Mouse (Mus musculus) left cerebral cortex, postnatal 10 days (tissue): ENCODE data around the gene Ankrd55. TPM values are rescaled to one million over a fixed set of nuclear protein-coding genes. Genes with fewer than 3 reads are reported as not detected.
"Not testable (repeated sequence)": the region's sequence is repeated elsewhere in the genome, so short reads cannot be mapped to it uniquely, and the experiment has no call there.

Experiments
- DNase-seq, 2 experiments: peaks; one replicate each; pipeline ENCODE4 v3.0.0; 2021 to 2022; ENCODE audit warnings: low spot score in 2 of 2, mixed read lengths in 1 of 2; ENCODE audit errors: extremely low spot score in 1 of 2
- intact Hi-C: fragments of 180-260 bp; cut with DNase I; formaldehyde crosslinking; loops from one replicate; pipeline ENCODE4 v1.15.1; 2025
- total RNA-seq, 2 experiments: library from RNA; stranded (reverse); gene quantifications; 2 replicates each; pipeline ENCODE4 v1.2.3; 2021

The Ankrd55 gene
- total RNA-seq, 2 experiments from 2014 or later = 5.6 to 5.8 TPM

DNA sequence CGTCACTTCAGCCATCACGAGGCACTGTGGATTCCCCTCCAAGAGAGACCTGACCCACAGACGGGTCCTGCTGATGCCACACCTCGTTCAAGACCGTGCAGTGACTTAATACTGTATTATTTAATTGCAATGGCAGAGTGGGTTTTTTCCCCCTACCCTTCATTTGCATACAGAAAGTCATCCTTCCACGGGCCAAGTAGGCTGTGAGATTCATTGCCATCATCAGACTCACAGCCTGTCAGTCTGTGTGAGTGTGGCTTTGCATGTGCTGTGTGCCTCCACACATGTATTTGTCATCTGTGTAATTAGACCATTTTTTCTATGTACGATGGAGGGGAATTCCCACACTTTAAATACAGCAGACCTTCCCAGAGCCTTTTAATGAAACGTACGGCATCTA, 1.1 kb downstream of the Ankrd55 start:
- intact Hi-C loops = no loop called here
- no peak for DNase-seq

DNA sequence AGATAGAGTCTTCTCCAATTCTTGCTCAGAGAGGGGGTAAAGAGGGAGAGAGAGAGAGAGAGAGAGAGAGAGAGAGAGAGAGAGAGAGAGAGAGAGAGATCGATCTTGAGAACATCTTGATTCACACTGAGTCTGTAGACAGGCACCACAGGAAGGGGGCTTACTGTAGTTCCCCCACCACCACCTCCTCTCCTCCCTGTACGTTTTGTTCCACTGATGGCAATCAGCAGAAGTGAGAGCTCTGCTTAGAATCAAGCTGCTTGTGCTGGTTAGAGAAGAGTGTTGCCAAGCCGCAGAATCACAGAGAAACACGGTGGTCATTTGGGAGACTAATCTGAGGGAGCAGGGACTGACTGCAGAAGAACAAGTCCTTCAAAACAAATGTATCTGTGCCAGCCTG, 1.7 kb downstream of the Ankrd55 start:
- no peak for DNase-seq
- intact Hi-C loops = no loop called here

DNA sequence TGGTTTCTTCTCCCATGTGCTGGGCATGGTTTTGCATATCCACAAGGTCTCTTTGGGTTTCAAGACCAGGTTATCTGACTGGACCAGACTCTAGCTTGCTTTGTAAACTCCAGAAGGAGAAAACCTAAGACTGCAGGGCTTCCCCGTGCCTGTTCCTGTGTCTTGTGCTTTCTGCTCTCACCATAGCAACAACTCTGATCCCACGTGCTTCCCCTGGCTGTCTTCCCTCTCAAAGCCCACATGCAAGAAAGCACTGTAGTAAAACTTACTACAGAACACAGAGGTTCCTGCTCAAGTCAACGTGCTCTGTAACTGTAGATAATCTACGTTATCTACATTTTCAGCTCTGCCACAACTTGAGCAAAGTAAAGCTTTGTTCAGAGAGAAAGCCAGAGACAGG, 4.2 kb downstream of the Ankrd55 start:
- intact Hi-C loops = no loop called here
- peak; percentile 39 to 44 for DNase-seq

DNA sequence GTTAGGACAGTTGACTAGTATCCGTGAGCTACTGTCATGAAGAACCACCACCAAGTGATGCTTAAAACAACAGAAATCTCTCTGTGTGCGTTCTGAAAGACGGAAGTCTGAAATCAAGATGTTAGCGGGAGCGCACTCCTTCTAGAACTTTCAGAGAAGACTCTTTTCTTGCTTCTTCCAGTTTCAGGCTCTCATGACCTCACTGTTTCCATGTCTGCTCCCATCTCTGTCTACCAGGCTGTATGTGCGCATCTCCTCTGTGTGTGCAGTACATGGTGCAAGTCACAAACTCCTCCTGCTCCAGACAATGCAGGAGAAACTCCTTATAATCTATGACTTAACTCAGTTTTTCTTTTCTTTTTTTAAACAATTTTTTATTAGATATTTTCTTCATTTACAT, 4.8 kb downstream of the Ankrd55 start:
- no peak for DNase-seq
- intact Hi-C loops = no loop called here

DNA sequence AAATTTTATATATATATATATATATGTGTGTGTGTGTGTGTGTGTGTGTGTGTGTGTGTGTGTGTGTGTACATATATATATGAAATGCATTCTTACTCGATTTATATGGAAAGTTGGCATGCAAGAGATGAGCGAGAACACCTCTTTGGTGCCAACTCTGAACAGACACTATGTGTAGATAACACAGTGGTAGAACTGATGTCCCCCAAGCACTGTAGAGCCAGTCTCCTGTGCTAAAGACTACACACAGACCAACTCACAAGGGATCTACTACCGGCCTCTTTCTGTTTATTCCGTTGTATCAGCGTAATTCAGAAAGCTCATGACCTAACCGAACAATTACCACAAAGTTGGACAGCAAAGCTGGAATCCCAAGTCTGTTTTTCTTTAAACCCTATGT, 6.2 kb downstream of the Ankrd55 start:
- intact Hi-C loops = no loop called here
- DNase-seq = no peak

DNA sequence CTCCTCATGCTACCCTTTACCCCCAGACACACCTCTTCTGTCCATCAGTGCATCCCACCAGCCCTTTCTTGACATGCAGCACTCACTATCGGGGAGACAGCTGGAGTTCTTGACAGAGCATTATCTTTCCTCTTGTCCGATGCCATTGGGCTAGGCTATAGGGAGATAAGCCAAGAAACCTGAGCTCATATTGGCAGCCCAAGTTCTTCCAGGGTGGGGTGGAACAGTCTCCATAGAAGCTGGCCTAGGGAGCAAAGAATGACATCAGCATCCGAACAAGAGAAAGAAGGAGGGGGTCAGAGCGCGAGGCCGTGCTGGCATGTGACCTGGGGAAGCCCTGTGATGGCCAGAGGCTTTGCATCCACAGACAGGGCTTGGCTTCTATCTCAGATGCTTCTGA, 9.5 kb downstream of the Ankrd55 start:
- intact Hi-C loops = no loop called here
- no peak for DNase-seq

DNA sequence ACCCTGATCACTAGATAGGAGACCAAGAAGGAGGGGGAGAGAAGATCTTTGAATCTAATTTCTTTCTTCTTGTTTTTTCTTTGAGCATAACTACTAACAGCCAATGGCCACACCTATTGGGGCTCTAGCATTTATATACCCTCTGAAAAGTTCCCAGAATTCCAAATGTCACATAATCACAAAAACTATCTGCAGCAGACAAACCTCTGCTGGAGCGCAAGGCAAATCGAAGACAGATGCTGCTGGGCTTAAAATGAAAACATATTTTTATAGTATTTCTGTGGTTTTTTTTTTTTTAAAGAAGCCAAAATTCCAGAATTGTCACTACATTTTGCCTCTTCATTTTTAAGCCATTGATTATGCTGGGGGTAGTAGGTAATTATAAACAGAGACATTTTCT, 15.2 kb downstream of the Ankrd55 start:
- intact Hi-C loops = no loop called here
- DNase-seq = no peak

DNA sequence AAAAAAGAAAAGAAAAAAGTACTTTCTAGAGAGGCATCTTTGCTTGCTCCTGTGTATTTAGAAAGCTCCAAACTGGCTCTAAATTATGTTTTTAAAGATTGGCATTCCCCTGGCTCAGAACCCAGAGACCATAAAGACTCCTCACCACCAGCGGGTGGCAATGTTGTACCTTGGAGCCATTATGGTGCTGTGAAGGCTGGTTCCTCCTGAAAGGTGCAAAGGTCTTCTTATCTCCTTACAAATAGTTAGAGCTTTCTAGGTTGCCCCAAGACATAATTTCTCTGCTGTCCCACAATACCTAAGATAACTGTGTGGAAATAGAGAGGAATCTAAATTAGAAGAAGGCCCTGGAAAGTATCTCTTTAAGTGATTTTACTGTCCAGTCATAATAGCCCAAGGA, 20.4 kb downstream of the Ankrd55 start:
- DNase-seq = peak in 1 of 2 experiments; percentile 50
- intact Hi-C loops = loop anchor here (2.0 kb wide), 1 partner anchor 200 kb away; no protein-coding TSS in a partner anchor

DNA sequence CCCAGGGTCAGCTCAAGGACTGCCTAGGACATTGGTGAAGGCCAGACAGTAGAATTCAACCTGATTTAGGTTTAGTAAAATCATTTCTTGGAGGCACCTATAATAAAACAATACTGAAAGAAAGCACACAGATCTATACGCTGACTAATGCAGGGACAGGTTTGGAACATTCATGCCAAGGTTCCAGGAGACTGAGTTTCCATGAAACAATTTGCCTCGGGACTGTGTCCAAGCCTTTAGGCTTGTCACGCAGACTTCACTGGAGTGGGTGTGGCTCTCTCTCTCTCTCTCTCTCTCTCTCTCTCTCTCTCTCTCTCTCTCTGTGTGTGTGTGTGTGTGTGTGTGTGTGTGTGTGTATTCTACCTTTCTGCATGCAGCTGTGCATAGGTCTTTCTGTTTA, 23.4 kb downstream of the Ankrd55 start:
- DNase-seq, intact Hi-C loops: not testable (repeated sequence)

DNA sequence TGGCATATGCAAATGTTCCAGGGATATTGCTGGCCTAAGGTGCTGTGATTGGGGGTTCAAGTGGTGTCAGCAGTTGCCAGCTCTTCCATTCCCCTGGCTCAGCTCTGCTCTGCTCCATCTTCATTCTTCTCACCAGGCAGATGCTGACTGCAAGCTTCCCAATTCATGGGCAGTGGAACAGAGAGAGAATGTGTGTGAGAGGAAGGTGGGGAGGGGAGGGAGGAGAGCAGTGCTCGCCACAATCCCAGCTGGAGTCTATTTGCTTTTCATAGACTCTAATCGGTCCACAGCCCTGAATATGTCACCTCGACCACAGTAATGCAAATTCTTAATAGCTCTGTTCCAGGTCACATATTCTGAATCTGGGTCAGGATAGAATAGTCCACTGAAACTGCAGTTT, 27.2 kb downstream of the Ankrd55 start:
- intact Hi-C loops = no loop called here
- DNase-seq = no peak

DNA sequence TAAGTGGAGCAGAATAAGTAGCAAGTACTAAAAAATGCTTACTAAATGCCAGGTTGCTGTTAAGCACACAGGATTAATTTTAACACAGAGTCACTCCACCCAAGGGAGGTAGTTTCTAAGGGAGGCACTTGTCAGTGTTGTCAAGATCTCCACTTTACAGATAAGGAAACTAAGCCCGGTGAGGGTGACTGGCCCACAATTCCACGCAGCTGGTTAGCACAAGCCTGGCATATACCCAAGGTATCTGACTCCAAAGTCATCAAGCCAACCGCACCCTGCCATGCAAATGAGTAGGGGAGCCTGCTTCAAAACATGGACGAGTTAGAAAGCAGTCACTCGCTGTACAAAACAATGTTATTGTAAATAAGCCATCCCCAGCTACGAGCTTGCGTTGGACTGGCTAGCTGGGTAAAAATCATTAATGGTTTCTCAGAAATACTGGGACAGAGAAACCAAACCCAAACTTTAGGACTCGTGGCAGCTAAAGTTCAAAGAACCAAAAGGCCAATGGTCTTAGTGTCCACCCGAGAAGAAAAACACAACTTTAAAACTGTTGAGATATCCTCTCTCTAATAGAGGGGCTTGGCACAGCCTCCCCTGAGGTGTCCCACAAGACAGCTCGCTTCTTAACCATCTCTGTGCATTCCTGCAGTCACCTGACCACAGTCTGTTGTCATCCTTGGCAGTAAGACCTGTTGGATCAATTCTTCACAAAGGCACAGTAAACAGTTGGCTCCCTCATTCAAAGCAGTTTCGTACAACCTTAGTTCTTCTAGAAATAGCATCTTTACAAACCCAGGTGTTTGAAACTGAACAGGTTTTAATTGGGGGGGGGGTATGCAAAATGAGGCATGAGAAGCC, 28.6 kb downstream of the Ankrd55 start:
- DNase-seq = no peak
- intact Hi-C loops = no loop called here

DNA sequence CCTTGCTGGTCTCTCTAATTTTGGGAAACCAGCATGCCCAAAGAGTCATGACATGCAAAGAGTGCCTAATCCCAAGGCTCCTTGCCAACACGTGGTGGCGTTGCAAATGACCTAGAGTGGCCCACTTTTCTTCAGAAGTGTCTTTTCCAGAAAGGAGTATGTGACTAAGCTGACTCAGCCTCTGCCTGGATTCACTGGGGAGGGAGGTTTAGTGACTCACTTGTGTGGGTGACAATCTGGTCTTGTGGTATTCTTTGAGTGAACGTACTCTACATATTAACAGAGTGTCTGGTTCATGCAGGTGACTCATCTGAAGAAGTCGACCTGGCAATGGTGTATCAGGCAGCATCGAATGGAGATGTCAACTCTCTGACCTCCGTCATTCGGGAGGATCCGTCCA, 29.9 kb downstream of the Ankrd55 start:
- intact Hi-C loops = no loop called here
- no peak for DNase-seq

DNA sequence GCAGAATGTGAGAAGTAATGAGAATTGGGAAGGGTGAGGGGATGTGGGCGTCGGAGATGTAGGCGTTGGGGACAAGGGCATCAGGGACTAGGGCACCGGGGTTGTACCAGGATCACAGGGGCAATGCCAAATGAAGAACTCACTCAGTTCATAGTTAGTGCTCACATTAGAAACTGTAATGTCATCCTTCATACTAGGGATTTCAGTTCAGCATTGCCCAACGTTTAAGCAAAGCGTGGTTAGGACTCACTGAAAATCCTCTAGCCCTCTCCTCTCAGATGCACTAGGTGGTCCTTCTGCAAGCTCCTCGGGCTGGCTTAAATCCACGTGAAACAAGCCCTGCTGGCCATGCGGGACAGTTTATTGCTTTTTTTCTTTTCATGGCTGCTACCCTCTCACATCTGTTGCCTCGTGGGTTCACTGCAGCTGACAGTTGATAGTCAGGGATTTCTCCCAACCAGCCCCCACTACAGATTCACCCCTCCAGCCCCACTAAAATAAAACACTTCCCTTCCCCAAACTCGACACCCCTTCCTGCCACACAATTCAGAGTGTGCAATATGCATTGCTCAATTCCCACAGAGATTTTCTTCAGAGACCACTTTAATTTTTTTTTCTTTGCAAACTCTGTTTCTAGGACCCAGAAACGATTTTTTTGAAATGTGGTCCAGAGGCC, 35.5 kb downstream of the Ankrd55 start:
- no peak for DNase-seq
- intact Hi-C loops = no loop called here

DNA sequence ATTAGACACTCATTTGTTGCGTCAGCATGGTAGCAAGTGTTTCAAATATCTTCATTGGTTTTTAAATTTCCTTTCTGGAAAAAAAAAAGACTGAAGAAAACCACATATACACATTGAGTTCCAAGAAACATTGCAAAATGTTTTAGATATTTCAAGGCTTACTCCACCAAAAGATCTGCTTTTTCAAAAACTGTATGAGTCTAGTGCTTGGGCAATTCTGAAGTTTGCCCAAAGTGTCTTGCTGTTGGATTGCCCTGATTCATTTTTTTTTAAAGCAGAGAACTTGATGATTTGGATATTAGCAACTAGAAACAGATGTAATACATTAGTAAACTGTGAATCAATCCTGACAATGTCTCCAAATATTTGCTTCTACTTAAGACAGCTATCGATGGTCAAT, 36.9 kb downstream of the Ankrd55 start:
- no peak for DNase-seq
- intact Hi-C loops = no loop called here

DNA sequence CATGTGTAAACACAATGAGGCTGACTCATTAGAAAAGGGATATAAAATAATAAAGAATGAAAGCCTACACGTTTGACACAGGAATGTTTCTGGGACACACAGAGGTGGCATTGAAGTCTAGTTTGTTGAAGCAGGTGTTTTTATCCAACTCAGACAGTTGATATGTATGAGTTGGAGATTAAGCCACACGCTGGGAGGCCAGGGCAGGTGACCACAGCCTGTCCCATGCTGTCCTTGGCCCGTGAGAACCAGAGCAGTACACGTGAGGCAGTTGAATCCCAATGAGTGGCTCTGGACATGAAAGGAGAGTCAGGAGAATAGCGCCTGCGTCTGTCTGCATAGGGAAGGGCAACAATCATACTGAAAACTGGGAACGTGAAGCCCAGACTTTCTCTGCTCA, 38.2 kb downstream of the Ankrd55 start:
- intact Hi-C loops = no loop called here
- no peak for DNase-seq

DNA sequence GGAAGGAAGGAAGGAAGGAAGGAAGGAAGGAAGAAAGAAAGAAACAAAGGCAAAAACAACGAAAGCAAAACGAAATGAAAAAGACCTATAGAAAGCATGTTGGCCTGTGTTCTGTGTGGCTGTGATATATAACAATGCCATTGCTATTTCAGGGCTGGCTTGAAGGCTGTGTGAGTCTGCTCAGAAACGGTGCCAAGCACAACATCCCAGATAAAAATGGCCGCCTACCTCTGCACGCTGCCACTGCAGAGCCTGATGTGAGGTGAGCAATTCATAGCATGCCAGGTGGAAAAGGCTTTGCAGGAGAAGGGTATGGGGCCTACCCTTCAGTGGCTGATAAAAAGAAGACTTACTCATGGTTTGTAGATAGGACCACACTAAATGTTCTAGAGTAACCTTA, 38.7 kb downstream of the Ankrd55 start:
- no peak for DNase-seq
- intact Hi-C loops = no loop called here

DNA sequence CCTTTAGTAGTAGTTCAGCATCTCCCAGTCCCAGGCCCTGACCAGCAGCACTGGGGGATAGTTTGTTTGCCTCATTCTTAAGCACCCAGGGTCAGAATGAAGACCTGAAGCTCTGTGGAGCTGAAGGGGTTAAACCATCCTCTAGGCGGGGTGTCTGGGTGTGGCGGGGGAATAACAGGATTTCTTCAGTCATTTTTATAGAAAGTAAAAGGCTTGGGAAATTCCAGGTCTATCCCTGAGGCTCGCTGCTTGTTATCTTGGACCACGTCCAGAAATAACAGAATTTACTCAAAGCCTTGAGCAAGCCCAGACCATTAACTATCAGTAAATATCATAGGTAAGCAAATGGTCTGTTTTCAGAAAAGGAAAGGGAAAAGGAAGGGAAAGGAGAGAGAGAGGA, 39.3 kb downstream of the Ankrd55 start:
- intact Hi-C loops = no loop called here

DNA sequence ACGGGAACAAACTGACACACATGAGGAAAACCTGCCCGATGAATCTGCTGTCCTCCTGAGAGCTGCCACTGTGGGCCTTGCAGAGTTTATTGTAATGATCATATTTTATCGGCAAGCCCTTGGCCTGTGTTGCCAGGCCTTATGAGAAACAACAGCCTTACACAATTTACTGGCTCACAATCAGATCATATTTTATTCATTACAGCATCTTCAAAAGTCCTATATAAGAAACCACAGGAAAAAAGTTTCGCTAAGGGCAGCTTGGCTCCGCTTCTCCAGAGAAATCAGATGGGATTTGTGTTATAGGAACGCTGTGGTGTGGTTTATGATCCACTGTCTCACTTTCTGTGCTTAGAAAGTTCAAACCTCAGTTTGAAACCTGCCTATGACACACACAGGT, 42.0 kb downstream of the Ankrd55 start:
- no peak for DNase-seq
- intact Hi-C loops = no loop called here

More for the DNA sequence above, 39.3 kb downstream of the Ankrd55 start:
- DNase-seq = no peak

DNA sequence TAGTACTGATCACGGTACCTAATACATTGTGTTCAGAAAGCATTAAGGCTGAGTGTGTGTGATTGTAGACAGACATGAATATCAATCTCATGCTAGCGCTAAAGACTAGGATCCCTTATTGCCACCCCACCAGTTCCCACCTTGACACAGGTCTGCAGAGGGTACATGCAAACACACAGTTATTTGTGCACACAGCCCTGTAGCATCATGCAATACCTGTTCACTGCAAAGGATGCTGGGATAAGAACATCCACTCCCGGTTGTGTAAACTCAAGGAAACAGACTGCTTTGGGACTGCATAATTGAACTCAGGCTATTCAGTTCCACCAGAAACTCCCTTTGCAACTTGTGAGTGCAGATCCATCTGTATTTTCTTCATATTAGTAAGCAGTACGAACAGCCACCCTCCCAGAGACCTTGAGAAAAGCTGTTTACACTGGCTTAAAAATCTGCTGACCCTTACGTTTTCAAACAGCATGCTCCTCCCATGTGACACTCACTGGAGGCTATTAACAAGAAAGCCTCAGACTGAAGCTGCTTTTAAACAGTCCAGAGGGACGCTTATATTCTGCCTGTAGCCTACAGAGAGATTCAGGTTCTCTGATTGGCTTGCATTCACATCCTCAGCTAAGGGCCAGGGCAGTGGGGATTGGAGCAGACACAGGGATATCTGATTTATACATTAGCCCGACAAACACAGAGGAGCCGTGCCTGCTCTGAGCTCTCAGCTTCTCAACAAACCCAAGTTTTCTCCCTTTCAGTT, 42.8 kb downstream of the Ankrd55 start:
- DNase-seq = no peak
- intact Hi-C loops = no loop called here

DNA sequence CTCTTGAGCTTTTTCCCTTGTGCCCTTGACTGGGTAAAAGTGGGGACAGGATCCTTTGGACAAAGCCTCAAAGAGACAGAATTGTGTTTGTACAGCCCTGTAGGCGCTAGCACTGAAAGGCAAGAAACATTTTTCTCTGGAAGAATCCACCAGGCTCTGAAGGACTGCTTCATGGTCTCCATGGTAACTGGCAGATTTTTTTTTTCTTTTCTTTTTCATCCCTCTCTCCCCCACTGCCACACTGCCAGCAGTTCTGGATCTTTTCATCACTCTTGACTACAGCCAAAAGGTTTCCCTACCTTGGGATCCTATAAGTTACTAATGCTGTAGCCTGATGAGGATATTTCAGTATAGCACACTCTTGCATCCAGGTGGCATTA, 43.4 kb downstream of the Ankrd55 start:
- DNase-seq = peak in 1 of 2 experiments; percentile 56
- intact Hi-C loops = no loop called here
